Mouse (Mus musculus) liver, adult 2 months (tissue): ENCODE measurements at regions not wholly inside any gene's neighbourhood (a gene's known extent, or its start where the extent isn't known, plus 50 kb on each side); places are given as distances from the start of the nearest gene placed in this dataset.

Experiments used
- CTCF ChIP-seq: fragments of 200-500 bp; IDR thresholded peaks from 2 replicates; pipeline ENCODE4 v1.5.1; 2011; ENCODE audit warnings: low read depth, low read length, control low read depth
- POLR2A ChIP-seq: fragments of 200-500 bp; IDR thresholded peaks from 2 replicates; pipeline ENCODE4 v1.6.1; 2011; ENCODE audit warnings: low read length, control low read depth; ENCODE audit not compliant: insufficient read depth; ENCODE audit errors: extremely low read depth

DNA sequence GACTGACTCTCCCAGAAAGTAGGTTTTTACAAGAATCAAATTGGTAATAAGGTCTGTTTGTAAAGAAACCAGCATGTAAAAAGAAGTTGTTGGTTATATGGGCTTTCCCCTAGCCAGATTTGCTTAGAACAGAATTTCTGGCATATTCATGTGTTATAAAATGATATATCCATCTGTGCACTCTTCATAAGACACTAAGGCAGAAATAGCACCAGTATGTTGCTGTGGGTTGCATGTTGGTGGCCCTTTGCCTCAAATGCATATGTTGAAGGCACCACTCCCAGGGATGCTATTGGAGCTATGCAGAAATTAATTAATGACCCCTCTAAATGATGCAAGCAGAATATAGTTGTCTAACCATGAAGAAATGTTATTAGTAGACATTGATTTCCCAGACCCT is 238.2 kb upstream of the Arhgap42 start:
- TF ChIP-seq POLR2A (no peak), CTCF (no peak)
